Mouse (Mus musculus): ENCODE results near the gene Ptprb.

Ptprb gene

DNA sequence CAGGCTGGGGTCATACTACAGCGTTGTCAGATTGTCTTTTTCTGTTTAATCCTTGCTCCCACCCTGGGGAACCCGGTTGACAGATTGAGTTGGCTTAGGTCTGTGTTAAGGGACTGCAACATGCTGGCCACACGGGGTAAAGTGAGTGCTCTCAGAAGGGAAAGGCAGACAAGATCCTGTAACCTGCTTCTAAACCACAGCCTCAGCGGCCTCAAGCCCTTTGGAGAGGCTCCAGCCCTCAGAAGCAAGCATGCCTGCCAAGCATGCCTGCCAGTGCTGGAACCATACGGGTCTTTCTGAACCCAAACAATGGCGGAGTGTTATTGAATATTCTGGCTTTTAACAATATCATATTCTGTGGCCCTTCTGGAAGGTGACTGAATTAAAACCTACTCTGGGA is 149.6 kb downstream of the Ptprb start:
- DNase-seq (ENCODE audit: low spot score): no peak

DNA sequence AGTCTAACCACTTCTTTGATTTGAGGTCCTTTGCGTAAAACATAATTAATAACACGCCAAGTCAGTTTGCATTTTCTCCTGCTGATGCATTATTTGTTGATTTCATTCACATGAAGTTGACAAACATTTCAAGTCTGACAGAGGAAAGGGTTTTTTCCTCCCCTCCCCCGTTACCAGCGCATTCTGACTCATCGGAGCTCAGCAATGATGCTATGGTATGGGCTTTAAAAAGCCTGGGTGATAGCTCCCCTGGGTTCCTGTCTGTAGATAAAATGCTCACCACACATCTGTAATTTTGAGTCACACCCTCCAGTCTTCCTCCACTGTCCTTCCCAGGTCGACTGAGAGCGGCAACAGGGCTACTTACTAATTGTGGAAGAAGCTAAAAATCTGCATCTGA is 150.9 kb downstream of the Ptprb start:
- no peak for DNase-seq (ENCODE audit: low spot score)

DNA sequence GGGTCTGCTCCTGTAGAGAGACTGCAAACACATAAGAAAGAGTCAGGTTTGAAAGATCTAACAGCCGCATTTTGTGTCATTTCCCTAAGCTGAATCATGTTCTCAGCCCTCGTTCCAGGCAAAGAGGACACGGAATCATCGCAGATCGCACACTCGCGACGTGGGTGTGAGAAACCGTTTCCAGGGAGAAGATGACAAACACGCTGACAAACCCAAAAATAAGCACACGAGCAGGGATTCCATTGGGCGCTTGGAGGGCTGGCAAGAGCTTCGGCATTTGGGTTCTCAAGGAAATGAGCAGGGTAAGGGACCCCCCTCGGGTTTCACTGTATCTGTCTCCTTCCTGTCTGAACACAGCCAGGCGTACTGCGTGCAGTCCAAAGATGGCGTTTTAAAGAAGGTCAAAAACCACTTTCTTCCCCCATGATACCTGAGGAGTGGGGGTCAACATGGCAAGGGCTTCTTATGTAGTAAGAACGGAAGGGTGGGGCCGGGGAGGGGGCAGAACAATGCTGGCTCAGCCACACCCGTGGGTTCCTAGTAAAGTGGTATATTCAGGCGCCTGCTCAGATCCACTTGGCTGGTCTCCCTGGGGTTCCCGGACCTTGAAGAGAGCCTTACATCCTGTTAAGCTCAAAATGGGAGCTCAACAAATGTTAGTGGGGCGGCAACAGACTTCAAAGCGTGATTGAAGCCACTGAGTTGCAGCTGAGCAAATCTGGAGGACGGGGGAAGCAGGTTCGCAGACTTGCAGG is 152.9 kb downstream of the Ptprb start:
- no peak for DNase-seq (ENCODE audit: low spot score)

DNA sequence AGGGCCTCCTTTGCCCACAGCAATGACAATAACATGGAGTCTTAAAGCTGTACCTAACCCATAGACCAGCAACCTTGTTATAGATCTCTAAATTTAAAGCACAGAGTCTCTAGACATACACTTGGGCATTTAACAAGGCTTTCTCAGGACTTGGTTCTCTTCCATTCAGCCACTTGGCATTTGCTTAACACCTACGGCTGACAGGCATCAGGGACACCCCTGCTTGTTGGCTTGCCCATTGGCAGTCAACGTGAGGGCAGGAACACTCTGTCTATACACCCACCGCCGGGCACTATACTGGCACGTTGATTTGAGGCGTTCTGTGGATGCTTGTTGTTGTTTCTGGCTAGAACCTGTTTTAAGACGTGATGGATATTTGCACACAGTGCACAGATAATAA is 157.1 kb downstream of the Ptprb start:
- DNase-seq (ENCODE audit: low spot score): no peak

DNA sequence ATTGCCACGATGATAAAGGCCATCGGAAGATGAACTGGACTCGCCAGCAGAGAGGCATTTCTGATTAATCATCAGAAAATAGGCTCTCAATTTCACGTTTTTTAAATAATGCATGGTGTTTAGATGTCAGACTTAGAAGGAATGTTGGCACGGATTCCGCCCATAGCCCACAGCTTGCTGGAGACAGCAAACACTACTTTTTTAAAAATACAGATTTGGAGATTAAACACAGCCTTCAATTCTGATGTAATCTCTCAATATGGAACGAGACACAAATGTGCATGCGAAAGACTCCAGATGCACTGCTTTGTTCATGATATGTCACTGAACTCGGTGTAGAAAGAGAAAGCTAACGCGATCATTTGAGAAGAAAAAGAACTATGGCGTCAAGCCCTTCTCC is 160.1 kb downstream of the Ptprb start:
- DNase-seq (ENCODE audit: low spot score): no peak

All from embryo, embryonic 10 days (tissue).